Mouse (Mus musculus): Measurements from ENCODE around the gene Gabbr2. TPM values are rescaled to one million over a fixed set of nuclear protein-coding genes. Genes with fewer than 3 reads are reported as not detected.

The Gabbr2 gene
- polyA plus RNA-seq, 1 experiment from 2014 or later: 3.0 TPM

- Histone ChIP-seq H3K9me3 (no peaks in the 10 kb centered on the region), H3K4me3 (no peak overlapping the region), H3K4me1 (no peaks in the 10 kb centered on the region), H3K9ac (no peak overlapping the region), H3K27me3 (replicated peaks) (no peaks in the 10 kb centered on the region), H3K4me2 (replicated peaks) (no peak overlapping the region), H3K36me3 (no peaks in the 10 kb centered on the region), H3K27ac (no peak overlapping the region)
- 86% methylated on average over 7 of the region's 7 CpGs for WGBS
- no peak for ATAC-seq (ENCODE audit: low FRiP score, low read depth)
Observed at GRCm38 (mm10) chr4:46953021-46953420, 38.7 kb downstream of the Gabbr2 start.

DNA sequence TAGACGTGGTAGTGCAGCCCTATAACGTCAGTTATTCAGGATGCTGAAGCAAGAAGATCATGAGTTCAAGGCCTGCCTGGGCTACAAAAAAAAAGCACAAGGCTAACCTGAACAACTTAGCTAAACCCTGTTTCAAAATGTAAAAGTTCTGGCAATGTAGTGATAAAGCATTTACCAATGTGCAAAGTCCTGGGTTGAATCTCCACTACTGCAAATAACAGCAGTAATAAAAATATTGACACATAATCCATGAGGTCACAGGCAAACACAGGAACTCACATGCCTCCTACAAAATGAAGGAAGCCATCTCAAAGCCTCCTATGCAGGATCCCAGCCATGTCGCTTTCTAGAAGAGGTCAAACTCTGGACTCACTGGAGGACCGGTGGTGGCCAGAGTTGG lies 39.1 kb downstream of the Gabbr2 start:
- no peaks in the 10 kb centered on the region for H3K27me3 ChIP-seq (replicated peaks)
- H3K4me1 ChIP-seq: no peaks in the 10 kb centered on the region
- whole genome bisulfite sequencing: 90% methylated on average over 4 of the region's 4 CpGs
- H3K27ac ChIP-seq: no peak overlapping the region
- no peak for ATAC-seq (ENCODE audit: low FRiP score, low read depth)
- no peak overlapping the region for H3K9ac ChIP-seq
- no peaks in the 10 kb centered on the region for H3K9me3 ChIP-seq
- H3K4me2 ChIP-seq (replicated peaks): no peak overlapping the region
- no peaks in the 10 kb centered on the region for H3K36me3 ChIP-seq
- no peak overlapping the region for H3K4me3 ChIP-seq

DNA sequence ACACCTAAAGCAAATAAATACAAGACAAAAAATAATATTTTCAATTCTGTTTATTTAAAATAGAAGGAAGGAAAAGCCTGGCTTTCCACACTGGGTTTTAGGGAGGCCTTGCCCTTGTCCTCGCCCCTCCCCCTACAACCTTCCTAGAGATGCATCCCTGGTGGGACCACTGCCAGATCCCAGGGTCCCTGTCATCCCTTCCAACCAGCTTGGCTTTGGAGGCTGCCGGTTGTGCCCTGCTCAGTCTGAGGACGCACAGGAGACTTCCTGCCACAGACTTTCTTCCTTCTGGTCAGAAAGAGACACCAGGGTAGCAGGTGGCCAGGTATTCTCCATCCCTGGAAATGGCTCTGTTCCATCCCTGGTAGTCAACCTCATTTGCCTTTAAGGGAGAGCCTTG lies 57.4 kb downstream of the Gabbr2 start:
- no peaks in the 10 kb centered on the region for H3K27me3 ChIP-seq (replicated peaks)
- H3K4me1 ChIP-seq: peaks cover 10% of the 10 kb centered on the region; the same call in 1 of the 2 replicates
- no peak overlapping the region for H3K4me2 ChIP-seq (replicated peaks)
- H3K27ac ChIP-seq: no peak overlapping the region
- no peak for ATAC-seq (ENCODE audit: low FRiP score, low read depth)
- no peaks in the 10 kb centered on the region for H3K9me3 ChIP-seq
- no peak overlapping the region for H3K9ac ChIP-seq
- H3K36me3 ChIP-seq: no peaks in the 10 kb centered on the region
- WGBS: 80% methylated on average over 3 of the region's 3 CpGs
- H3K4me3 ChIP-seq: no peak overlapping the region

DNA sequence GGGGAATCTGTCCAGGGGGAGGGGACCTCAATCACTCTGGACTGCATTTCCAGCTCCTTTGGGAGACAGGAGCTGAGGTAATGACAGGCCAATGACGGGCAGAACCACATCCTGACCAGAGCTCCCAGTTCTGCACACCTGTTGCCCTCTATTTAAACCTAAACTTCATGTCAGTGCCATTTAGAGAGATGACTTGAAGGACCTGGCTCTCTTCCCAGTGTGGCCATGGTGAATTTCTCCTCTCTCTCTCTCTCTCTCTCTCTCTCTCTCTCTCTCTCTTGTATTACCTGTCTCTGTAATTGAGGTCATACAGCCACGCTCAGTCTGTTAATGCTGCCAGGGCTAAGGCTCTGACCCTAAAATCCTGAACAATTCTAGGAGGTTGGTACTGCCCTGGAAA lies 58.1 kb downstream of the Gabbr2 start:
- WGBS: 75% methylated on average over 2 of the region's 2 CpGs
- no peak overlapping the region for H3K9ac ChIP-seq
- H3K4me1 ChIP-seq: peaks cover 10% of the 10 kb centered on the region; the same call in 1 of the 2 replicates
- no peaks in the 10 kb centered on the region for H3K36me3 ChIP-seq
- no peak overlapping the region for H3K4me2 ChIP-seq (replicated peaks)
- H3K27ac ChIP-seq: no peak overlapping the region
- no peak overlapping the region for H3K4me3 ChIP-seq
- no peaks in the 10 kb centered on the region for H3K27me3 ChIP-seq (replicated peaks)
- no peaks in the 10 kb centered on the region for H3K9me3 ChIP-seq
- ATAC-seq (ENCODE audit: low FRiP score, low read depth): no peak

DNA sequence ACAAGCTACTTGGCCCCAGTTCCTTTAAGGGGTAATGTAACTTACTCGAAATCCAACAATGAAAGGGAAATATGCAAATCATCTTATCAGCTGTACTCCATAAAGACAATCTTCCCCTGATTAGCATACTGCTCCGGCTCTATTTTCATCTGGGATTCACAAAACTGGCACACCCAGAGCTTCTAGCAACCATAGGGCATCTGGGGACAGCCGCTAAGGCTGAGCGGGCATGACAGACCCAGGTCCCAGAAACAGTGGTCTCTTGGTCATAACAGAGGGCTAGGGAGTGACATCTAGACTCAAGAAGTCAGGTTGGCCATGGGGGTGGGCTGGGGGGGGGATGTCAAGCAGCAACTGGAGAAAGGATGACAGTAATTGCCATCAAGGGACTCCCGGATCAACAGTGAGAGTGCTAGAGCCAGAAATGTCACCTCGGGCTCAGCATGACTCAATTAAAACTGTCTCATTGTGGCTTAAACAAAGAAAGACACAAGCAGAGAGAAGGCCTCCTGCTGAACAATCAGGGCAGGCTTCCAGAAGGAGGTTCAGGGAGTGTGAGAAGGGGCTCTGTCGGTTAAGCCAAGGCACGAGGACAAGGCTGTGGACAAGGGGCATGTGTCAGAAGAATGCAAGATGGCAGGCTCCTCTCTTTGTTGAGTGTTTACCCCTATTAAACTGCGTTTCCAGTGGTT lies 59.8 kb downstream of the Gabbr2 start:
- 51% methylated on average over 9 of the region's 9 CpGs for WGBS
- no peak overlapping the region for H3K27ac ChIP-seq

DNA sequence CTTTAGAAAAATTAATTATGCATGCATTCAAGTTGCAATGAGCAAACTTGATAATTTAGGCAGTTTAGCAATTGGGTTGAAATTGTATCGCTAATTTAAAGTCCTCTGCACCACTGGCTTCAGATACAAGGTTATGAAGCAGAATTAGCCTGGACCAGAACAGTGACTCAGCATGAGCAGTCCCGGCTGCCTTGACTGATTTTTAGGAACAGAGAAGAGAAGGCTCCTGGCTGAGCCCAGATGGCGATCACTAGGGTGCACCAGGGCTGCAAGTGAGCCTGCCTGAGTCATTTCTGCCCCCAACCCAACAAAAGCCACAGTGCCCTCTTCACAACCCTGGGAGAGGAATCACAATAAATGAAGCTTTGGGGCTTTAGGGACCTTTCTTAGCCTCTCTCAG lies 63.6 kb downstream of the Gabbr2 start:
- H3K36me3 ChIP-seq: no peaks in the 10 kb centered on the region
- H3K4me3 ChIP-seq: no peak overlapping the region
- H3K27ac ChIP-seq: no peak overlapping the region
- no peaks in the 10 kb centered on the region for H3K27me3 ChIP-seq (replicated peaks)
- no peak for ATAC-seq (ENCODE audit: low FRiP score, low read depth)
- H3K9ac ChIP-seq: no peak overlapping the region
- H3K4me2 ChIP-seq (replicated peaks): no peak overlapping the region
- peaks cover 10% of the 10 kb centered on the region; the same call in 1 of the 2 replicates for H3K4me1 ChIP-seq
- H3K9me3 ChIP-seq: no peaks in the 10 kb centered on the region
- 66% methylated on average over 3 of the region's 3 CpGs for WGBS

More for the DNA sequence above, 59.8 kb downstream of the Gabbr2 start:
- Histone ChIP-seq H3K4me2 (replicated peaks) (no peak overlapping the region), H3K4me1 (peaks cover 10% of the 10 kb centered on the region; the same call in 1 of the 2 replicates), H3K27me3 (replicated peaks) (no peaks in the 10 kb centered on the region), H3K4me3 (no peak overlapping the region), H3K36me3 (no peaks in the 10 kb centered on the region), H3K9me3 (no peaks in the 10 kb centered on the region), H3K9ac (no peak overlapping the region)
- no peak for ATAC-seq (ENCODE audit: low FRiP score, low read depth)

DNA sequence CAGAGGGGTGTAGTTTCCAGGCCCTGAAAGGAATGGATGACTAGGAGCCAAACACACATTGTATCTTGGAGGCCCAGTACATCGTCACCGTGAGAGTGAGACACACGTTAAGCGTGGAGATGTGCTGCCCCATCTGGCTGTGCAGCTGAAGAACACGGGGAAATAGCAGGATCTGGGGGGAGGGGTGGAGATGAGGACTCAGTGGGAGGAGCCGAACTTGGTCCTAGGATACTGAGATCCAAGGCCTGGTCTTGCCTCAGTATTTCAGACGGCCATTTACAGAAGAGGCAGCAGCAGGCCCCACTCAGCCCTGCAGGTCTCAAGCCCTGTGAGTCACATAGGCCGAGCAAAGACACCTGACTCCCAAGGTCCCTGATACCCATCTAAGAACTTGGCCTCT lies 72.5 kb downstream of the Gabbr2 start:
- no peak for ATAC-seq (ENCODE audit: low FRiP score, low read depth)
- Histone ChIP-seq H3K36me3 (no peaks in the 10 kb centered on the region), H3K4me1 (no peaks in the 10 kb centered on the region), H3K27ac (no peak overlapping the region), H3K4me2 (replicated peaks) (no peak overlapping the region), H3K9me3 (no peaks in the 10 kb centered on the region), H3K27me3 (replicated peaks) (peaks cover 4% of the 10 kb centered on the region; the same call in 1 of the 2 replicates), H3K9ac (no peak overlapping the region), H3K4me3 (no peak overlapping the region)
- 50% methylated on average over 8 of the region's 8 CpGs for WGBS

DNA sequence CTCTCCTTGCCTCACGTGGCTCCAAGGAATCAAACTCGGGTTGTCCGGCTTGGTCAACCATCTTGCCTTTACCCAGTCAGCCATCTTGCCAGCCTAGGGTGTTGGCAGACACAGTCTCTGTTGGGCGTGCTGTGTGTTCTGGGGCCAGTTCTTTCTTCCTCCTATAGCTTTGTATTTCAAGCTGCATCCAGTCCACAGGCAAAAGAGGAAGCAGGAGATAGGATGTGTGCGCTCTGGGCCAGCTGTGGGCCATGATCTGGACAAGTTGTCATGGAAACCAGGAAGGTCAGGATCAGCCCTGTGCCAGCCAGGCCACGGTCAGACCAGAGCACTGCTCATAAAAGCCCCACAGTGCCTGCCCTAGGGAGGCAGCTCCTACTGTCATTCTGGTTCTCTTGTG lies 74.9 kb downstream of the Gabbr2 start:
- H3K4me2 ChIP-seq (replicated peaks): no peak overlapping the region
- ATAC-seq (ENCODE audit: low FRiP score, low read depth): no peak
- H3K4me3 ChIP-seq: no peak overlapping the region
- H3K36me3 ChIP-seq: no peaks in the 10 kb centered on the region
- no peaks in the 10 kb centered on the region for H3K4me1 ChIP-seq
- H3K9me3 ChIP-seq: no peaks in the 10 kb centered on the region
- H3K27me3 ChIP-seq (replicated peaks): peaks cover 4% of the 10 kb centered on the region; the same call in 1 of the 2 replicates
- WGBS: 76% methylated on average over 6 of the region's 6 CpGs
- H3K27ac ChIP-seq: no peak overlapping the region
- no peak overlapping the region for H3K9ac ChIP-seq

DNA sequence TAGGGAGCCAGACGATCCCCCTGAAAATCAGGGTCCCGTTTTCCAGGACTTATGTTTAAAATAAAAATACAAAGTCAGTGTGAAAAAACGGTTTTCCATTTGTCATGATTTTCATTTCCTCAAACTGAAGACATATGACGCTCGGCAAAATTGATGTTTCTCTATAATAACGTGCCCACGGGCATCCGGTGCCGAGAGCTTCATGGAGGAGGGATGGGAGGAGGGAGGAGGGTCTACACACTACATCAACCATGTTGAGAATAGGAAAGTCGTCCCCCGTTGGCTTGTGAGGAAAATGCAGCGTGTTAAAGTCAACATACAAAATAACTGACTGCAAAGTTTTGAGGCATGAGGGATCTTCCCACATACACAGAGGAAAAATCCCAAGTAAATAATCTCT lies 75.7 kb downstream of the Gabbr2 start:
- 85% methylated on average over 12 of the region's 12 CpGs for WGBS
- Histone ChIP-seq H3K4me3 (no peak overlapping the region), H3K4me2 (replicated peaks) (no peak overlapping the region), H3K9me3 (no peaks in the 10 kb centered on the region), H3K27me3 (replicated peaks) (peaks cover 4% of the 10 kb centered on the region; the same call in 1 of the 2 replicates), H3K9ac (no peak overlapping the region), H3K36me3 (no peaks in the 10 kb centered on the region), H3K4me1 (no peaks in the 10 kb centered on the region), H3K27ac (no peak overlapping the region)
- ATAC-seq (ENCODE audit: low FRiP score, low read depth): no peak

- 77% methylated on average over 14 of the region's 14 CpGs for WGBS
- no peak for ATAC-seq (ENCODE audit: low FRiP score, low read depth)
Observed at GRCm38 (mm10) chr4:46915476-46915875, 76.2 kb downstream of the Gabbr2 start.

DNA sequence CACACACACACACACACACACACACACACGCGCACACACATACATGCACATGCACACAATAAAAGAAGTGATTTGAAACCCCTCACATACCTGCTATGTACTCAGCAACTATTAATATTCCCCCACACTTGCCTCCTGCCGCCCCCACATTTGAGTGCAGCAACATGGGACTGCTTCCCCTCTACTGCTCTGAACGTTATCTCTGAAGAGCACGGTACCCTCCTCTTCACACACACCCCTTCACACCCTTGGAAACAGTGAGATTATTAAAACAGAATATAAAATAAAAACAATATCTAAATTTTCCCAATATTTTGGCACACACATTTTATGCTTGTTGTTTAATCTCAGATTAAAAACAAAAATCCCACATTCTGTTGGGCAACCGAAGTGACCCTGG lies 77.1 kb downstream of the Gabbr2 start:
- no peak overlapping the region for H3K27ac ChIP-seq
- H3K27me3 ChIP-seq (replicated peaks): peaks cover 4% of the 10 kb centered on the region; the same call in 1 of the 2 replicates
- H3K9me3 ChIP-seq: peaks cover 5% of the 10 kb centered on the region; the same call in 1 of the 2 replicates
- WGBS: 95% methylated on average over 6 of the region's 6 CpGs
- no peak overlapping the region for H3K4me2 ChIP-seq (replicated peaks)
- H3K4me3 ChIP-seq: no peak overlapping the region
- no peaks in the 10 kb centered on the region for H3K36me3 ChIP-seq
- no peak overlapping the region for H3K9ac ChIP-seq
- no peaks in the 10 kb centered on the region for H3K4me1 ChIP-seq
- no peak for ATAC-seq (ENCODE audit: low FRiP score, low read depth)

More at GRCm38 (mm10) chr4:46915476-46915875, 76.2 kb downstream of the Gabbr2 start:
- H3K4me3 ChIP-seq: no peak overlapping the region
- no peaks in the 10 kb centered on the region for H3K9me3 ChIP-seq
- no peak overlapping the region for H3K9ac ChIP-seq
- H3K4me1 ChIP-seq: no peaks in the 10 kb centered on the region
- H3K27ac ChIP-seq: no peak overlapping the region
- H3K27me3 ChIP-seq (replicated peaks): peaks cover 4% of the 10 kb centered on the region; the same call in 1 of the 2 replicates
- H3K36me3 ChIP-seq: no peaks in the 10 kb centered on the region
- no peak overlapping the region for H3K4me2 ChIP-seq (replicated peaks)

DNA sequence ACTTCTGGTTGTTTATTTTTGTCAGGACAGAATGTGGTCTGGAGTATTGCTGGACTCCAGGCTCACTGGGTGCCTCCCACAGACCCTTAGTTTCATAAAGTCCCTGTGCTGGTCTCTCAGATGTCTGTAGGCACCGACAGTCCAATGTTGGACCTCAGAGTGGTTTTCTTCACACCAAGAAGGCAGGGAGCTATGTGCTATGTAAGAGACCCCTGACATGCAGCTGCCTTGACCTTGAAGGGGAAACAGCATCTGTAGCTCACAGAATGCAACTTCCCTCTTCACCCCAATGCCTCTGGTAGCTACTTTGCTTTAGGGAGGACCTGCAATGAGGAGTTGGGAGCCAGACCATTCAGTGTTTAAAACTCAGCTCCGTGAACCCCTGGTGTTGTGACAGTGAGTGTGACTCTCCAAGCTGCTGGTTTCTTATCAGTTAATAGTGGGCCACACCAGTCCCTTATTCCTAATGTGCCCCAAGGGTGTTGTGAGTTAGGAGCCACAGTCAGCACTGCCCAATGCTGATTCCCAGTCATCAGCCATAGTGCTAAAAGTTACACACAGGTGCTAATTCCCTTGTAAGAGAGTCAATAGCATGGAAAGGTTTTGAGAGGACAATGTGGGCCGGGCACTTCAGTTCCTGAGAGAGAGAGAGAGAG lies 85.5 kb downstream of the Gabbr2 start:
- Histone ChIP-seq H3K4me2 (replicated peaks) (no peak overlapping the region), H3K9ac (no peak overlapping the region), H3K36me3 (no peaks in the 10 kb centered on the region), H3K4me3 (no peak overlapping the region), H3K27me3 (replicated peaks) (no peaks in the 10 kb centered on the region), H3K9me3 (peaks cover 14% of the 10 kb centered on the region), H3K4me1 (no peaks in the 10 kb centered on the region), H3K27ac (no peak overlapping the region)
- no peak for ATAC-seq (ENCODE audit: low FRiP score, low read depth)
- WGBS: 71% methylated on average over 3 of the region's 3 CpGs

Measured in neural tube, embryonic 12.5 days (tissue).